Mouse (Mus musculus) liver, postnatal 0 days (tissue): ENCODE measurements around the gene Smyd3. TPM values are rescaled to one million over a fixed set of nuclear protein-coding genes. Genes with fewer than 3 reads are reported as not detected.

ENCODE experiments used
- ATAC-seq: fragments of 200-750 bp; cut with Nextera tagmentation; 2 replicates; pipeline ENCODE4 v1.8.0; 2017; ENCODE audit warnings: mild to moderate bottlenecking, moderate library complexity
- DNase-seq: peaks from one replicate; pipeline ENCODE4 v3.0.0-alpha.2; 2016
- H3K27ac ChIP-seq: fragments of 300-500 bp; sonication (generic); 2 replicates; pipeline ENCODE4 v1.5.1; 2014; ENCODE audit warnings: antibody characterized with exemption, moderate library complexity, mild to moderate bottlenecking, low read depth
- H3K27me3 ChIP-seq: fragments of 300-500 bp; sonication (generic); 2 replicates; pipeline ENCODE4 v1.6.1; 2014; ENCODE audit warnings: low read length, control low read depth, mixed read lengths; ENCODE audit not compliant: insufficient read depth
- H3K36me3 ChIP-seq: fragments of 300-500 bp; sonication (generic); replicated peaks from 2 replicates; pipeline ENCODE4 v1.6.1; 2014; ENCODE audit warnings: mild to moderate bottlenecking, control low read depth, low read length, moderate library complexity, mixed read lengths; ENCODE audit not compliant: insufficient read depth
- H3K4me1 ChIP-seq: fragments of 300-500 bp; sonication (generic); 2 replicates; pipeline ENCODE4 v1.6.1; 2014; ENCODE audit warnings: antibody characterized with exemption, mild to moderate bottlenecking, control low read depth; ENCODE audit not compliant: insufficient read depth
- H3K4me2 ChIP-seq: fragments of 300-500 bp; sonication (generic); 2 replicates; pipeline ENCODE4 v1.6.1; 2014; ENCODE audit warnings: low read depth, mild to moderate bottlenecking, low read length, moderate library complexity, mixed read lengths
- H3K4me3 ChIP-seq: fragments of 300-500 bp; sonication (generic); 2 replicates; pipeline ENCODE4 v1.5.1; 2014; ENCODE audit warnings: low read depth, low read length
- H3K9ac ChIP-seq: fragments of 300-500 bp; sonication (generic); replicated peaks from 2 replicates; pipeline ENCODE4 v1.6.1; 2014; ENCODE audit warnings: mild to moderate bottlenecking, moderate library complexity
- H3K9me3 ChIP-seq: fragments of 300-500 bp; sonication (generic); 2 replicates; pipeline ENCODE4 v1.6.1; 2016; ENCODE audit warnings: mild to moderate bottlenecking, control low read depth, low read length, mixed read lengths
- CTCF ChIP-seq: sonication (generic); IDR thresholded peaks from 2 replicates; pipeline ENCODE4 v1.5.1; 2016; ENCODE audit warnings: antibody characterized with exemption, low read depth
- EP300 ChIP-seq: IDR thresholded peaks from 2 replicates; pipeline ENCODE4 v1.6.1; 2016; ENCODE audit warnings: antibody characterized with exemption, low read depth, mild to moderate bottlenecking
- WGBS: fragments of 180-500 bp; shearing (Covaris S2); extraction: QIAGEN DNeasy Blood & Tissue Kit; methylation state at CpG from one replicate; pipeline ENCODE4 v1.1.7; 2014; ENCODE audit not compliant: insufficient replicate concordance; 5-methylcytosine and 5-hydroxymethylcytosine counted together
- polyA plus RNA-seq: library from polyadenylated mRNA; unstranded; fragments of >200 nt; fragmentation: Nextera tagmentation; extraction: Ambion mirVana; gene quantifications from 2 replicates; pipeline ENCODE4 v1.2.1, GENCODE M21; 2015

Smyd3 gene
- polyA plus RNA-seq, 1 experiment from 2014 or later, result 5.1 TPM

GRCm38 (mm10) chr1:178933953-178934637 lies 583.7 kb downstream of the Smyd3 start:
- 81% methylated on average over 6 of the region's 6 CpGs for WGBS
- H3K4me3 ChIP-seq, result no peak overlapping the region
- H3K9me3 ChIP-seq, result no peaks in the 10 kb centered on the region

GRCm38 (mm10) chr1:178929531-178929930 lies 588.3 kb downstream of the Smyd3 start:
- Histone ChIP-seq H3K9me3 (no peaks in the 10 kb centered on the region), H3K27ac (no peak overlapping the region), H3K4me3 (no peak overlapping the region), H3K36me3 (no peaks in the 10 kb centered on the region), H3K9ac (no peak overlapping the region), H3K27me3 (no peaks in the 10 kb centered on the region), H3K4me2 (no peak overlapping the region), H3K4me1 (no peaks in the 10 kb centered on the region)
- DNase-seq (no peak), ATAC-seq (no peak)
- WGBS, result 58% methylated on average over 4 of the region's 4 CpGs
- no peak for TF ChIP-seq CTCF
- TF ChIP-seq EP300, result no peak

More at GRCm38 (mm10) chr1:178933953-178934637, 583.7 kb downstream of the Smyd3 start:
- ATAC-seq, result no peak
- no peak for TF ChIP-seq EP300
- TF ChIP-seq CTCF, result no peak
- Histone ChIP-seq H3K27me3 (no peaks in the 10 kb centered on the region), H3K27ac (no peak overlapping the region), H3K36me3 (no peaks in the 10 kb centered on the region), H3K9ac (no peak overlapping the region), H3K4me2 (no peak overlapping the region), H3K4me1 (no peaks in the 10 kb centered on the region; the same call in 1 of the 2 replicates)
- no peak for DNase-seq

GRCm38 (mm10) chr1:178924492-178925183 lies 593.2 kb downstream of the Smyd3 start:
- TF ChIP-seq EP300, result no peak
- no peak for TF ChIP-seq CTCF
- 46% methylated on average over 8 of the region's 8 CpGs for WGBS
- H3K4me1 ChIP-seq, result no peaks in the 10 kb centered on the region
- H3K27me3 ChIP-seq, result no peaks in the 10 kb centered on the region
- DNase-seq (no peak), ATAC-seq (no peak)
- H3K9ac ChIP-seq, result no peak overlapping the region
- H3K4me2 ChIP-seq, result no peak overlapping the region
- no peaks in the 10 kb centered on the region for H3K36me3 ChIP-seq
- H3K9me3 ChIP-seq, result no peaks in the 10 kb centered on the region
- H3K4me3 ChIP-seq, result no peak overlapping the region
- H3K27ac ChIP-seq, result no peak overlapping the region

GRCm38 (mm10) chr1:178917194-178917902 lies 600.5 kb downstream of the Smyd3 start:
- 70% methylated on average over 31 of the region's 31 CpGs for WGBS
- no peaks in the 10 kb centered on the region for H3K36me3 ChIP-seq
- H3K9me3 ChIP-seq, result no peaks in the 10 kb centered on the region
- no peak overlapping the region for H3K27ac ChIP-seq
- H3K9ac ChIP-seq, result no peak overlapping the region
- DNase-seq (no peak), ATAC-seq (no peak)
- H3K4me2 ChIP-seq, result no peak overlapping the region
- no peak for TF ChIP-seq CTCF
- TF ChIP-seq EP300, result no peak
- H3K27me3 ChIP-seq, result no peaks in the 10 kb centered on the region
- H3K4me1 ChIP-seq, result no peaks in the 10 kb centered on the region
- no peak overlapping the region for H3K4me3 ChIP-seq

- Histone ChIP-seq H3K27ac (no peak overlapping the region), H3K4me2 (no peak overlapping the region), H3K4me3 (no peak overlapping the region), H3K27me3 (no peaks in the 10 kb centered on the region; the same call in 1 of the 2 replicates), H3K9me3 (no peaks in the 10 kb centered on the region), H3K4me1 (no peaks in the 10 kb centered on the region), H3K9ac (no peak overlapping the region), H3K36me3 (no peaks in the 10 kb centered on the region)
- TF ChIP-seq CTCF (no peak), EP300 (no peak)
- ATAC-seq (no peak), DNase-seq (no peak)
- WGBS, result 69% methylated on average over 12 of the region's 12 CpGs
Measured at GRCm38 (mm10) chr1:178915056-178915455, 602.8 kb downstream of the Smyd3 start.
